ENCODE assay signal across 17 mouse cellular contexts in genomic region chr6:65049100-65049499, GRCm38 (mm10). TPM values are rescaled to one million over a fixed set of nuclear protein-coding genes. Genes with fewer than 3 reads are reported as not detected.
A peak's percentile ranks its signal among the peaks of the same experiment; 100 is the strongest.
DNase-seq lines count a peak whose midpoint lies in the region; ATAC-seq and TF ChIP-seq lines count a peak whose summit lies in the region.
"Had no signal": no experiment of that assay in that cellular context is flagged by ENCODE, and none has a peak within 500 bp of the region (broad histone marks: within the 10 kb centered on the region; RNA-seq: fewer than 3 reads in every experiment).

No protein-coding gene starts in this region.

- in situ Hi-C loops in CH12.LX (cut with MboI; ENCODE audit: low pct_ligation_motif_present, low pct_unique_long_range_greater_than_20kb, low sequenced_read_pairs) = no loop called here

- DNase-seq in lung, postnatal 0 days (ENCODE audit: low spot score) = no peak
- no peak for DNase-seq in lung, postnatal 25 days (ENCODE audit: low spot score)
- DNase-seq in CH12.LX (ENCODE audit: extremely low read depth) = no peak
- peak; percentile 63 for DNase-seq in R1 (ENCODE audit: low read depth, low spot score)
- DNase-seq in adrenal gland, postnatal 25 days = no peak
- no peak for DNase-seq in right cerebral cortex, adult 18-20 months
- DNase-seq: cerebellum, postnatal 10 days; heart, postnatal 36 days; kidney, adult 11 months; layer of hippocampus, adult 9-11 months; right cerebral cortex, postnatal 14 days had no signal

- WGBS in lung, postnatal 0 days = 91% methylated on average over 4 of the region's 4 CpGs
- WGBS in small intestine, adult 2 months = 92% methylated on average over 4 of the region's 4 CpGs

- dilution Hi-C loops in CH12.LX (cut with MboI; ENCODE audit: extremely low pct_ligation_motif_present, extremely low pct_unique_long_range_greater_than_20kb, low sequenced_read_pairs) = no loop called here

- H3K4me2 ChIP-seq in lung, postnatal 0 days (replicated peaks; ENCODE audit: low read depth, low read length) = no peak overlapping the region
- no peak overlapping the region for H3K4me2 ChIP-seq in CH12.LX (ENCODE audit: insufficient read depth, low read depth, poor library complexity, severe bottlenecking)
- H3K4me2 ChIP-seq: embryonic facial prominence, embryonic 13.5 days; lung, embryonic 15.5 days; neural tube, embryonic 15.5 days had no signal

- H3K9me3 ChIP-seq in lung, postnatal 0 days (ENCODE audit: low read length) = no peaks in the 10 kb centered on the region
- H3K9me3 ChIP-seq in CH12.LX (replicated peaks; ENCODE audit: low read length) = peaks cover 3% of the 10 kb centered on the region
- H3K9me3 ChIP-seq: embryonic facial prominence, embryonic 13.5 days; lung, embryonic 15.5 days; neural tube, embryonic 15.5 days had no signal

- ATAC-seq in lung, postnatal 0 days = no peak
- ATAC-seq: forebrain, embryonic 16.5 days; midbrain, embryonic 16.5 days had no signal

- H3K4me1 ChIP-seq in lung, postnatal 0 days (ENCODE audit: insufficient read depth, low read depth, low read length) = no peaks in the 10 kb centered on the region
- H3K4me1 ChIP-seq in CH12.LX (ENCODE audit: control insufficient read depth in 1 of 2, insufficient read depth in 2 of 2) = peaks cover 0 to under 1% of the 10 kb centered on the region in 2 experiments; a peak in 1 of 4 replicates
- no peaks in the 10 kb centered on the region for H3K4me1 ChIP-seq in small intestine, adult 2 months (ENCODE audit: control insufficient read depth, insufficient read depth, insufficient read length, low read length)
- H3K4me1 ChIP-seq: embryonic facial prominence, embryonic 13.5 days had no signal

- TF ChIP-seq RAD21 in CH12.LX (IDR thresholded peaks at IDR 0.05; ENCODE audit: low read depth, low read length) = peak; percentile 10

- TF ChIP-seq CTCF in lung, postnatal 0 days (IDR thresholded peaks at IDR 0.05) = peak; percentile 40
- TF ChIP-seq CTCF in CH12.LX (conservative IDR thresholded peaks at IDR 0.05 in 1 of 2, IDR thresholded peaks at IDR 0.05 in 1 of 2; ENCODE audit: low read depth in 2 of 2, low read length in 2 of 2) = peak in 1 of 2 experiments; percentile 44; a peak in 3 of 4 replicates
- peak; percentile 6; the same call in 1 of the 2 replicates for TF ChIP-seq CTCF in small intestine, adult 2 months (IDR thresholded peaks at IDR 0.05; ENCODE audit: extremely low read depth, insufficient read length, insufficient replicate concordance, low read depth, low read length)

- peaks cover 18% of the 10 kb centered on the region; the same call in 1 of the 2 replicates for H3K36me3 ChIP-seq in lung, postnatal 0 days (ENCODE audit: insufficient read depth, low read length)
- H3K36me3 ChIP-seq in CH12.LX (replicated peaks in 1 of 2; ENCODE audit: control insufficient read depth in 1 of 2, insufficient read depth in 1 of 2, low read length in 1 of 2) = peaks cover 38 to 74% of the 10 kb centered on the region in 2 experiments
- peaks cover 20% of the 10 kb centered on the region for H3K36me3 ChIP-seq in small intestine, adult 2 months (ENCODE audit: control insufficient read depth, insufficient read depth, low read length)

- H3K4me3 ChIP-seq in lung, postnatal 0 days (ENCODE audit: low read depth, low read length) = no peak overlapping the region
- H3K4me3 ChIP-seq in CH12.LX (replicated peaks in 1 of 3; ENCODE audit: low read depth in 2 of 3, low read length in 2 of 3, poor library complexity in 1 of 3) = no peak overlapping the region
- no peak overlapping the region for H3K4me3 ChIP-seq in small intestine, adult 2 months (ENCODE audit: low read depth, low read length)
- H3K4me3 ChIP-seq: embryonic facial prominence, embryonic 13.5 days; lung, embryonic 15.5 days; neural tube, embryonic 15.5 days had no signal

- no peaks in the 10 kb centered on the region for H3K27me3 ChIP-seq in lung, postnatal 0 days (replicated peaks; ENCODE audit: insufficient read depth, low read length)
- H3K27me3 ChIP-seq in CH12.LX (replicated peaks) = no peaks in the 10 kb centered on the region
- H3K27me3 ChIP-seq in small intestine, adult 2 months (ENCODE audit: control insufficient read depth, insufficient read depth, low read length) = no peaks in the 10 kb centered on the region
- H3K27me3 ChIP-seq: embryonic facial prominence, embryonic 13.5 days; lung, embryonic 15.5 days; neural tube, embryonic 15.5 days had no signal

- no peak for TF ChIP-seq POLR2A in CH12.LX (IDR thresholded peaks at IDR 0.05; ENCODE audit: low read depth, low read length)
- TF ChIP-seq POLR2A in small intestine, adult 2 months (IDR thresholded peaks at IDR 0.05; ENCODE audit: low read depth, low read length) = no peak

- TF ChIP-seq EP300 in lung, postnatal 0 days (IDR thresholded peaks at IDR 0.05) = no peak
- TF ChIP-seq EP300 in CH12.LX (IDR thresholded peaks at IDR 0.05; ENCODE audit: low read length) = no peak

- H3K9ac ChIP-seq in lung, postnatal 0 days (replicated peaks; ENCODE audit: low read depth) = no peak overlapping the region
- no peak overlapping the region for H3K9ac ChIP-seq in CH12.LX (ENCODE audit: insufficient read depth, low read depth)
- H3K9ac ChIP-seq: embryonic facial prominence, embryonic 13.5 days; lung, embryonic 15.5 days; neural tube, embryonic 15.5 days had no signal

- no peak overlapping the region for H3K27ac ChIP-seq in lung, postnatal 0 days (ENCODE audit: low read length)
- no peak overlapping the region for H3K27ac ChIP-seq in CH12.LX (ENCODE audit: insufficient read depth, low read depth)
- no peak overlapping the region for H3K27ac ChIP-seq in small intestine, adult 2 months (ENCODE audit: insufficient read depth, low read depth, low read length)
- H3K27ac ChIP-seq: embryonic facial prominence, embryonic 13.5 days; lung, embryonic 15.5 days; neural tube, embryonic 15.5 days had no signal

- H3K79me2 ChIP-seq in CH12.LX (replicated peaks; ENCODE audit: control insufficient read depth, extremely low read depth, insufficient read depth, poor library complexity, severe bottlenecking) = peaks cover 3% of the 10 kb centered on the region

TF ChIP-seq in CH12.LX, 34 proteins besides CTCF, POLR2A, EP300 and RAD21:
- TF ChIP-seq TBP (conservative IDR thresholded peaks at IDR 0.05; ENCODE audit: low read depth, low read length) = no peak
- TF ChIP-seq ZNF384 (IDR thresholded peaks at IDR 0.05; ENCODE audit: low read depth, low read length) = no peak
- TF ChIP-seq CHD1 (IDR thresholded peaks at IDR 0.05; ENCODE audit: low read depth, low read length) = no peak
- TF ChIP-seq POLR2AphosphoS2 (IDR thresholded peaks at IDR 0.05; ENCODE audit: low read depth, low read length) = no peak
- no peak for TF ChIP-seq ELF1 (IDR thresholded peaks at IDR 0.05; ENCODE audit: low read depth, low read length)
- no peak for TF ChIP-seq JUN (IDR thresholded peaks at IDR 0.05; ENCODE audit: insufficient read depth, low read depth, low read length)
- TF ChIP-seq HCFC1 (IDR thresholded peaks at IDR 0.05; ENCODE audit: low read depth, low read length) = no peak
- TF ChIP-seq MAZ (IDR thresholded peaks at IDR 0.05; ENCODE audit: low read depth, low read length) = no peak
- TF ChIP-seq USF2 (conservative IDR thresholded peaks at IDR 0.05; ENCODE audit: low read depth, low read length) = no peak
- TF ChIP-seq PAX5 (IDR thresholded peaks at IDR 0.05; ENCODE audit: low read length) = no peak
- TF ChIP-seq ZMIZ1 (IDR thresholded peaks at IDR 0.05; ENCODE audit: low read depth, low read length) = no peak
- TF ChIP-seq MXI1 (IDR thresholded peaks at IDR 0.05; ENCODE audit: low read depth, low read length) = no peak
- no peak for TF ChIP-seq USF1 (IDR thresholded peaks at IDR 0.05; ENCODE audit: low read depth, low read length)
- TF ChIP-seq BHLHE40 (IDR thresholded peaks at IDR 0.05; ENCODE audit: low read depth, low read length) = no peak
- no peak for TF ChIP-seq ZKSCAN1 (IDR thresholded peaks at IDR 0.05; ENCODE audit: borderline replicate concordance, low read depth, low read length)
- TF ChIP-seq ETS1 (conservative IDR thresholded peaks at IDR 0.05; ENCODE audit: low read depth, low read length) = no peak
- no peak for TF ChIP-seq JUND (conservative IDR thresholded peaks at IDR 0.05; ENCODE audit: low read depth, low read length)
- no peak for TF ChIP-seq NRF1 (IDR thresholded peaks at IDR 0.05; ENCODE audit: low read depth, low read length)
- TF ChIP-seq RCOR1 (conservative IDR thresholded peaks at IDR 0.05; ENCODE audit: low read depth, low read length) = no peak

RNA-seq across cellular contexts. Expression of gene Smarcad1, which starts 6.7 kb away (rescaled TPM):
- polyA plus RNA-seq in lung, postnatal 0 days (2015; fragmentation: Nextera tagmentation; extraction: Ambion mirVana) = 42.2 and 43.5 TPM in 2 replicates
- 30.2 and 37.2 TPM in 2 replicates for total RNA-seq in CH12.LX (2012; rRNA removed)
- 51.3 and 57.4 TPM in 2 replicates for total RNA-seq in CH12.LX (2014; rRNA removed)
- polyA plus RNA-seq in CH12.LX (2012; ENCODE audit: insufficient read length, low read depth) = 39.8 and 43.9 TPM in 2 replicates
- 1.8 and 3.9 TPM in 2 replicates for polyA plus RNA-seq in small intestine, adult 2 months (2012; rRNA removed)
- total RNA-seq in adrenal gland, postnatal 25 days (2021) = 41.7 and 43.5 TPM in 2 replicates
